Mouse (Mus musculus) kidney, adult 2 months (tissue): ENCODE results near the gene Celf6. TPM values are rescaled to one million over a fixed set of nuclear protein-coding genes. Genes with fewer than 3 reads are reported as not detected.

ENCODE experiments used
- DNase-seq: peaks from one replicate; pipeline ENCODE4 v3.0.0; 2021
- H3K27ac ChIP-seq: fragments of 200-500 bp; 2 replicates; pipeline ENCODE4 v1.5.1; 2012; ENCODE audit warnings: low read depth, low read length, control low read depth, inconsistent platforms; ENCODE audit not compliant: insufficient read depth
- H3K27me3 ChIP-seq: fragments of 200-500 bp; replicated peaks from 2 replicates; pipeline ENCODE4 v1.6.1; 2012; ENCODE audit warnings: mild to moderate bottlenecking, moderate library complexity, low read length, inconsistent platforms; ENCODE audit not compliant: control insufficient read depth, insufficient read depth
- H3K36me3 ChIP-seq: fragments of 200-500 bp; 2 replicates; pipeline ENCODE4 v1.6.1; 2012; ENCODE audit warnings: mild to moderate bottlenecking, moderate library complexity, low read length, inconsistent platforms; ENCODE audit not compliant: control insufficient read depth, insufficient read depth
- H3K4me1 ChIP-seq: fragments of 200-500 bp; 2 replicates; pipeline ENCODE4 v1.6.1; 2011; ENCODE audit warnings: low read length; ENCODE audit not compliant: control insufficient read depth, insufficient read depth
- H3K4me3 ChIP-seq: fragments of 200-500 bp; 2 replicates; pipeline ENCODE4 v1.5.1; 2011; ENCODE audit warnings: mild to moderate bottlenecking, low read depth, low read length, control low read depth; ENCODE audit not compliant: insufficient read depth
- CTCF ChIP-seq: fragments of 200-500 bp; conservative IDR thresholded peaks from 2 replicates; pipeline ENCODE4 v1.5.1; 2011; ENCODE audit warnings: low read depth, mild to moderate bottlenecking, control low read depth, low read length, moderate library complexity, mixed read lengths; ENCODE audit not compliant: insufficient read depth, insufficient read length
- POLR2A ChIP-seq: fragments of 200-500 bp; IDR thresholded peaks from one replicate; pipeline ENCODE4 v1.6.1; 2011; ENCODE audit warnings: low read depth, low read length, control low read depth
- WGBS: fragments of 180-500 bp; shearing (Covaris S2); methylation state at CpG from one replicate; pipeline ENCODE4 v1.1.7; 2018; 5-methylcytosine and 5-hydroxymethylcytosine counted together
- polyA plus RNA-seq: library from polyadenylated mRNA; depleted of rRNA; stranded (reverse); fragments of >200 nt; gene quantifications from 2 replicates; pipeline ENCODE4 v1.2.3, GENCODE M21; 2012

The Celf6 gene
- polyA plus RNA-seq, 1 experiment: 0.30 TPM

DNA sequence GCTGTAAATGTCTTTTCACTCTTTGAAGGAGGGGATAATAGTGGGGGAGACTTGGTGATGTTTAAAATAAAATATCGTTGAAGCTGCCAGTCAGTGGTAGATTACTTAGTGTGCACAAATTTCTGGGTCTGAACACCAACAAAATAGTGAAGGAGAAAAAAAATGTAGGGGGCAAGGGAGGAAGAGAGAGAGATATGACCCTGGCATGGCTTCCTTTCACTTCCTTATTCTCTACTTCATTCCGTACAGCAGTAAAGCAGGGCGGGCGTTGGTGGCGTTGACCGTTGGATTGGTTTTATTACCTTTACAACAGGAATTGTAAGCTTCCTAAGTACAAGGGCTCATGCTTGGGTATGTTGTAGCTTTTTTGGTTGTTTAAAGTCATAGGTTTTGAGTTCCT lies 36.1 kb upstream of the Celf6 start:
- no peak for TF ChIP-seq POLR2A
- TF ChIP-seq CTCF: no peak
- no peaks in the 10 kb centered on the region for H3K27me3 ChIP-seq
- no peak for DNase-seq
- H3K4me1 ChIP-seq: peaks cover 5% of the 10 kb centered on the region; the same call in 1 of the 2 replicates
- H3K27ac ChIP-seq: no peak overlapping the region
- H3K4me3 ChIP-seq: no peak overlapping the region
- 87% methylated on average over 6 of the region's 6 CpGs for WGBS
- no peaks in the 10 kb centered on the region for H3K36me3 ChIP-seq

DNA sequence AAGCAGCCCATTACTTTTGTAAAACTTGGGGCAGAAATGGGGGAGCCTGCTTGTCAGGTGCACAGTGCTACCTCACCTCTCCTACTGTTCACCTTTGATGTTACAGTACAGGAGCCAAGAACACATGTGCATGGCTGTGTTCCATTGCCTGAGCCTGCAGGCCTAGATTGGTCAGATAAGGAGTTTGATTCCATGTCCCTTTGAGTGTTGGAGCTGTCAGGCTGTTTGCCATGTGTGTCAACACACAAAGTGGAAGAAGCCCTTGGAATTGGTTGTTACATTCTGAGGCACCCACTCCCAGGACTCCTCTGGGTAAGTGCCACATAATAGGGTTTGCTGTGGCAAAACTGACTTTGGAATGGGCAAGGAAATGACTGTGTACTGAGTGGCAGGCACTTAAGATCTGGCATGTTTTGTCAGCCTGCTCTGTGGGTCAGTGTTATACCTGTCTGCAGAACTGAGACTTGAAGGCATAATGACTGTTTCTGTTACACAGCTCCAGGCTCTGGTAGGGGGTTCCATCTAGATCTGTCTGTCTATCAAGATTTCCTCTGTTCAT lies 34.9 kb upstream of the Celf6 start:
- Histone ChIP-seq H3K27me3 (no peaks in the 10 kb centered on the region), H3K4me1 (peaks cover 5% of the 10 kb centered on the region; the same call in 1 of the 2 replicates), H3K36me3 (no peaks in the 10 kb centered on the region), H3K27ac (no peak overlapping the region), H3K4me3 (no peak overlapping the region)
- no peak for DNase-seq
- TF ChIP-seq POLR2A (no peak), CTCF (no peak)

DNA sequence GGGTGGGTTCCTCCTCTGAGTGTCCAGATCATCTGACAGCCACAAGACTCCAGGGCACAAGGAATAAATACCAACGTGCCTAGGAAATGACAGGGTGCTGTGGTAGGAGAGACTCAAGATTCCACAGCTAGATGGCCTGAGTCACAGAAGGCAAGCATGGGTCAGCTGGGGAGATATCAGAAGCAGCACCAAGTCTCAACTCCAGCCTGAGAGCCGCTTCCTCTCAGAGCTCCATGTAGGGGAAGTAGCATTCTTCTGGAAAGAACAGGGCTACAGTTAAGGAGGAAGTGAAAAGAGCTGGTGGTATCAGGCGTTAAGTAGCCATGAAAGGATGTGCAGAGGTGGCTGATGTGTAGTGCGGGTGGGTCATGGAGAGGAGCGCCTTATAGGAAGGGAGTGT lies 33.0 kb upstream of the Celf6 start:
- Histone ChIP-seq H3K36me3 (no peaks in the 10 kb centered on the region), H3K27ac (no peak overlapping the region), H3K27me3 (no peaks in the 10 kb centered on the region), H3K4me1 (peaks cover 5% of the 10 kb centered on the region; the same call in 1 of the 2 replicates), H3K4me3 (no peak overlapping the region)
- TF ChIP-seq CTCF (no peak), POLR2A (no peak)
- DNase-seq: no peak
- 69% methylated on average over 5 of the region's 5 CpGs for WGBS

DNA sequence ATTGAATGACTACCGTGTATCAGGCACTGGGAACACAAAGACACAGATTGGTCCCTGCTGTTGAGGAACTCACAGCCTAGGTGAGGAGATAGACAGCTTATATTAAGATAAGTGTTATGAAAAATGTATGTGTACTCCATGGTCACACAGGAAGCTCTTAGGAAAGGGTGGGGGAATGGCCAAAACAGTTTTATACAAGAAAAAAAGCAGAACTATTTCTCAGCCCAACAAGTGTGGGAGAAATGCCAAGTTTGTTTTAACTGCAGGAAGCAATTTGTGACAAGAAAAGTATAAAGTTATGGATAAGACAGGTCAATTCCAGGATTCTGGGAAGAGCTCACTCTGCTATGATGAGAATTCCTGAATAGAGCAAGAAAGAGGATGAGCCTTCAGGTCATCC lies 29.8 kb upstream of the Celf6 start:
- DNase-seq: peak; percentile 56
- no peaks in the 10 kb centered on the region for H3K4me1 ChIP-seq
- H3K36me3 ChIP-seq: no peaks in the 10 kb centered on the region
- TF ChIP-seq CTCF (no peak), POLR2A (no peak)
- WGBS: 63% methylated on average over 1 of the region's 1 CpGs
- H3K4me3 ChIP-seq: no peak overlapping the region
- no peak overlapping the region for H3K27ac ChIP-seq
- H3K27me3 ChIP-seq: no peaks in the 10 kb centered on the region

DNA sequence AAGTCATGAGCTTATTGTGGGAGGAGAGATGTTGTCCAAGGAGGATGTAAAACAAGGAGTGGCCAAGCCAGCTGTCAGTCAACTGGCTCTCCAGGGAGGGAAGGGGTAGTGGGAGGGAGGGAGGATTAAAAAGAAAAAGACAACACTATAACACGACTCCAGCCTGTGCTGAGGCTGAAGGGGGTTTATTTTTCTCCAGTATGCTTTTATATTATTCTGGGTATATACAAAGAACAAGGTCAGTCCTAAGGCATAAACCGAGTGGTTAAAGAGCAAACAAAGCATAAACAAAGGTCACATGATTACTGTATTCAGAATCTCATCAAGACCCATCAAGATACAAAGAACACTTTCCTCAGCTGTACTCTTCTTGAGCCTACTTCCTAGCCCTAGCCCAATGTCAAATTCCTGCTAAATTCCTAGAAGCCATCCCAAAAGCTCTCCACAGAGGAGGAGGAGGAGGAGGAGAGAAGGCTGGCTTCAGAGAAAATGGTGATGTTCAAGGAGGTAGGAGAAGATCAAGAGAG lies 28.7 kb upstream of the Celf6 start:
- Histone ChIP-seq H3K4me3 (no peak overlapping the region), H3K36me3 (no peaks in the 10 kb centered on the region), H3K4me1 (no peaks in the 10 kb centered on the region), H3K27ac (no peak overlapping the region), H3K27me3 (no peaks in the 10 kb centered on the region)
- TF ChIP-seq POLR2A: no peak
- TF ChIP-seq CTCF: no peak
- 52% methylated on average over 2 of the region's 2 CpGs for WGBS
- no peak for DNase-seq

DNA sequence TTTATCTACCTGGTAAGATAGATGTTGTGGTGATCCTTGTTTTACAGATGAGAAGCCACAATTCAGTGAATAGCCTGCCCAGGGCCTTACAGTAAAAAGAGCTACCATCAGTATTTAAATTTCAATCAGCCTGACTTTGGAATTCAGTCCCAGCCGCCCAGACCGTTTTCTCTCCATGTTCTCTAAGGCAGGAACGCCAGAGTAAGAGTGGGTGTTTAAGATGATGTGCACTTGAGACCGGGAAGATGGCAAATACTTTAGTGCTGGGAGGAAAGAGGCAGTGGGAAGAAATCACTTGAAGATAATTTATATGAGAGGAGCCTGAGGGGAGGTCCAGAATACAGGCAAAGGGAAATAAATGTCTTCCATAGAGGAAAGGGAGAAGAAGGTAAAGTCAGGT lies 27.6 kb upstream of the Celf6 start:
- Histone ChIP-seq H3K36me3 (no peaks in the 10 kb centered on the region), H3K4me3 (no peak overlapping the region), H3K4me1 (no peaks in the 10 kb centered on the region), H3K27me3 (no peaks in the 10 kb centered on the region), H3K27ac (no peak overlapping the region)
- DNase-seq: no peak
- 87% methylated on average over 4 of the region's 4 CpGs for WGBS
- TF ChIP-seq POLR2A (no peak), CTCF (no peak)

DNA sequence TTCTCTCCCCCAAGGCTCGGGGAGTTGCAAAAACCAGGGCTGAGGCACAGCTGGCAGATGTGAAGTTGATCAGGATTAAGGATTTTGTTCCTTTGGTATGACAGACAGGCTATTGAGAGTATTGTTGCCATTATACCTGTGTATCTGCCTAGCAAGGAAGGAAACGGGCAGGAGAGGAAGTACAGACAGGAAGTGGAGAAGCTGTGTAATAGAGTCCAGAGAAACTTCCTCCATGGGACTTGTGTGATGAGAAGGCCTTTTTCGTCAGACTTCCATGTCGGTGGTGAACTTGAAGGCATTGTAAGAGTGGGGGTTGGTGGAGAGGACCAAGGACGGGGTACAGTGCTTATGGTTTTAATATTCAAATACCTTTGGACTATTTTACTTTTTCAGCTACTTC lies 26.7 kb upstream of the Celf6 start:
- Histone ChIP-seq H3K4me3 (no peak overlapping the region), H3K27ac (no peak overlapping the region), H3K27me3 (no peaks in the 10 kb centered on the region), H3K36me3 (no peaks in the 10 kb centered on the region), H3K4me1 (no peaks in the 10 kb centered on the region)
- no peak for DNase-seq
- TF ChIP-seq POLR2A: no peak
- no peak for TF ChIP-seq CTCF
- WGBS: 75% methylated on average over 5 of the region's 5 CpGs
